Mouse (Mus musculus) spleen, postnatal 14 days (tissue): ENCODE measurements around the gene Polr2e.

ENCODE experiments used
- DNase-seq, 2 experiments: peaks; one replicate each; pipeline ENCODE4 v3.0.0; 2021 to 2022; ENCODE audit warnings: low spot score in 2 of 2

The Polr2e gene

DNA sequence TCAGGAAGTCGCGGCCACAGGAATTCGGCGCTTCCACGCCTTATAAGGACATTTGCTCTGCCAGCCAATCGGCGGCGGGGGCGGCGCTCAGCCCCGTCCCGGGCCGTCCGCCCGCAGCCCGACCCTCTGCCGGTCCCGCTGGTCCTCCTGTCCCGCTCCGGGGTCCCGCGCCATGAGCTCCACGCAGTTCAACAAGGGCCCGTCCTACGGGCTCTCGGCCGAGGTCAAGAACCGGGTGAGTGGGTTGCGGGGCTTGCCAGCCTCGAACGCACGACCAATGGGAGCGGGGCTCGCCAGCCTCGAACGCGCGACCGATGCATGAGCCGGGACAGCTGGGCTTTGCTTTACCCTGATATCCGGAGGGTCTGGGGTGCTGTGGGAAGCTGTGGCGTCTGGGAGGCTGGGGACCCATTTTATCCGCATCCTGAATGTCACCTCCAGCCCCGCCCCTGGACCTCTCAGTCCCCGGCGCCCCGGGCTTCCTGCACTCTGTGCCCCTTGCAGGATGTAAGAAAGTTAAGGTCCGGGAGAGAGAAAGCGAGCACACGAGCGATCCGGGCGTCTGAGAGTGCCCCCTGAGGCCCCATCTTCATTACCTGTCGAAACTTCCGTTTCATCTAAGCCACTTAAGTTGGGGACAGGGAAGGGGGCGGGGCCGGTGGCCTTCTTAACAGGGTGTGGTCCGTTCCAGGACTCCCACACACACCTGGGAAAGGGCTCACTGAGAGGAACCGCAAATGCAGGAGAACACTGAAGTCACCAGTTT, 50.9 kb downstream of the Polr2e start, which contains the start of gene Cnn2:
Gene Cnn2 (plus strand): TSS at position 79 of the 766 bp plus-strand sequence.
- peak in 1 of 2 experiments; percentile 49 for DNase-seq

- DNase-seq, result no peak
Observed at GRCm38 (mm10) chr10:79987771-79988505, 51.7 kb downstream of the Polr2e start.

- peak; percentile 86 to 92 for DNase-seq
Observed at GRCm38 (mm10) chr10:79986963-79987362, 52.6 kb downstream of the Polr2e start.

DNA sequence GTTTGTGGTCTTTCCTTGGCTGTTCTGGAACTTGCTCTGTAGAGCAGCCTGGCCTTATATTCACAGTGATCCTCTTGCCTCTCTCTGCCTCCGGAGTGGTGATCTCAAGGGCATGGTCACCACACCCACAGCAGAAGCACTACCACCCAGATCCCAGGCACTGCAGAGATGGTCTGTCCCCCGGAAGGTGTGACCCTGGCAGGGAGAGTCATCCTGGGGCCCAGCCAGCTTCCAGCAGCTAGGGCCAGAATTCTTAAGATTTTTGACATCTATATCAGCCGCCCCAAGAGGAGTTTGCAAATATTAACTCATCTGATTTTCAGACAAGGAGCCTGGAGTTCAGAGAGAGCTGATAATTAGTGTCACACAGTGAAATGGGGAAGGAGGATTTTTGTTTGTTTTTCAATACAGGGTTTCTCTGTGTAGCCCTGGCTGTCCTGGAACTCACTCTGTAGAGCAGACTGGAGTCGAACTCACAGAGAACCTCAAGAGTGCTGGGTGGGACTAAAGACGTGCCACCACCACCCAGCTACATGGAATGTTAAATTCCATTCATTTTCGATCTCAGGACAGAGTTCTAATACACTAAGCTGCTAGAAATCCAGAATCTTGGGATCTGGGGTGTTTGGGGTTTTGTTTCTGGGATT, 53.2 kb downstream of the Polr2e start:
- peak in 1 of 2 experiments; percentile 48 for DNase-seq
